Mouse (Mus musculus): ENCODE data around the gene Trim24.

The Trim24 gene

GRCm38 (mm10) chr6:37863961-37864730, 6.5 kb upstream of the Trim24 start:
- no peak for DNase-seq (ENCODE audit: low spot score)

DNA sequence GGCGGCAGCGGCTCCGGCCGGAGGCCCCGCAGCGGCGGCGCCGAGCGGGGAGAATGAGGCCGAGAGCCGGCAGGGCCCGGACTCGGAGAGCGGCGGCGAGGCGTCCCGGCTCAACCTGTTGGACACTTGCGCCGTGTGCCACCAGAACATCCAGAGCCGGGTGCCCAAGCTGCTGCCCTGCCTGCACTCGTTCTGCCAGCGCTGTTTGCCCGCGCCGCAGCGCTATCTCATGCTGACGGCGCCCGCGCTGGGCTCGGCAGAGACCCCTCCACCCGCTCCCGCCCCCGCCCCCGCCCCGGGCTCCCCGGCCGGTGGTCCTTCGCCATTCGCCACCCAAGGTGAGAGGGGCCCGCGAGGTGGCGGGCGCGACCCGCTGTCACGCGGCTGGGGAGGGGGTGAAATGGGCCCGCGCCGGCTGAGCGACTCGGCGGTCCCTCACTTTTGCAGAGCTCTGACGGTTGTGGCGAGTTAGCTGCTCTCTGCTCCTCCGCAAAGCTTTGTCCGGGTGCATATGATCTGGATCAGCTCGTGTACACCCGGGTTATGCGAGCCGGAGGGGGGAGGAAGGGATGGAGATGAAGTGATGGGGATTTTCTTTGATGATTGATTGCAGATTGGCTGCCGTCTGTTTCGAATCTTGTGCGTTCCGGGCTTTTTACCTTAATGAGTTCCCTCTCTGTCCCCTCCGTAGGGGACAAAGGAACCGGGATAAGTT, 683 bp downstream of the Trim24 start:
- DNase-seq (ENCODE audit: low spot score) = peak; percentile 43

- no peak for DNase-seq (ENCODE audit: low spot score)
Observed at GRCm38 (mm10) chr6:37872861-37873260, 2.2 kb downstream of the Trim24 start.

DNA sequence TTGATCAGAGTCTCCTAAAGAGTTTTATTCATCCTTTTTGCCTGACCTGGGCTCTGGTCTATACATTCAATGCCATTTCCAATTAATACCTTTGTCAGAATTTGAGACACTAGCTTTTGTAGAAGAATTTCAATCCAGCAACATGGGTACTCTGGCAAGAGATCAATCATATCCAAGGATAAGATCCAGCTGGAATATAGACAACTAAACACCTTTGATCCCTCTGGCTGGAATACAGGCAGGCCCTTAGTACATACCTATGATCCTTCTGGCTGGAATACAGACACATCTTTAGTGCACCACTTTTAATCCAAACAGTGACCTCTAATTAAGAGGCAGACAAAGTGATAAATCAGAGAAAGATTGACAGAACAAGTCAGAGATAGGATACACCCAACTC, 3.1 kb downstream of the Trim24 start:
- no peak for DNase-seq (ENCODE audit: low spot score)

GRCm38 (mm10) chr6:37878206-37878605, 7.6 kb downstream of the Trim24 start:
- DNase-seq (ENCODE audit: low spot score) = no peak

GRCm38 (mm10) chr6:37880586-37880985, 10.0 kb downstream of the Trim24 start:
- DNase-seq (ENCODE audit: low spot score) = no peak

GRCm38 (mm10) chr6:37893586-37893985, 23.0 kb downstream of the Trim24 start:
- DNase-seq (ENCODE audit: low spot score) = no peak

GRCm38 (mm10) chr6:37895646-37896435, 25.2 kb downstream of the Trim24 start:
- peak; percentile 39 for DNase-seq (ENCODE audit: low spot score)

- DNase-seq (ENCODE audit: low spot score) = no peak
Observed at GRCm38 (mm10) chr6:37900221-37900620, 29.6 kb downstream of the Trim24 start.

DNA sequence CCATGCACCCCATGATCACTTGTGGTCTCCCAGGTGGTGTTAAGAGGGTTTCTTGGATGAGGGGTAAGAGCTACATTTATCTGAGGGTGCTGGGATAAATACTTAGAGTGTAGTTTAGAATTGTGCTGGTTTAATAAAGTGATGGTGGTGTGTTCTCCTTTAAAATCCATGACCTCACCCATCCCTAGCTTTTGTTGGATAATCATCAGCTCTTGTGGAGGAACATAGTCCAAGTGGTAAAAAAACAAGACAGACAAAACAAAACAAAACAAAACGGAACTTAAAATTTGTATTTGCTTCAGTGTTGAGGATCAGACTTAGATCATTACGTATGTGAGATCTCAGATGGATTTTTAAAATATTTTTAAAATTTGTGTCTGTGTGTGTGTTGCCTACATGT, 31.2 kb downstream of the Trim24 start:
- no peak for DNase-seq (ENCODE audit: low spot score)

DNA sequence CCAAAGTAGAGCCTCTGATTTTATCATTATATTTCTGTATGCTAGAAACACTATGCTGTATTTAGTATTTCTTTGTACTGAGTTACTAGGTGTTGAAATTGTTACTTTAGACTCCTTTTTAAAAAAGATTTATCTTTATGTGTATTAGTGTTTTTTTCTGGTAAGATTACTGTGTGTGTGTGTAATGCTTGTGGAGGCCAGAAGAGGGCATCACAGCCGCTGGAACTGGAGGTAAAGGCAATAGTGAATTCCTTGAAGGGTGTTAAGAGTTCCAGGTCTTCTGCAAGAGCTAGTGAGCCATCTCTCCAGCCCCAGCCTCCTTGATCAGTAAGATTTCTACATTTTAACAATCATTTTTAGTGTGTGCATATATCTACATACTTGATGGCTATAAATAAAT, 33.2 kb downstream of the Trim24 start:
- no peak for DNase-seq (ENCODE audit: low spot score)

DNA sequence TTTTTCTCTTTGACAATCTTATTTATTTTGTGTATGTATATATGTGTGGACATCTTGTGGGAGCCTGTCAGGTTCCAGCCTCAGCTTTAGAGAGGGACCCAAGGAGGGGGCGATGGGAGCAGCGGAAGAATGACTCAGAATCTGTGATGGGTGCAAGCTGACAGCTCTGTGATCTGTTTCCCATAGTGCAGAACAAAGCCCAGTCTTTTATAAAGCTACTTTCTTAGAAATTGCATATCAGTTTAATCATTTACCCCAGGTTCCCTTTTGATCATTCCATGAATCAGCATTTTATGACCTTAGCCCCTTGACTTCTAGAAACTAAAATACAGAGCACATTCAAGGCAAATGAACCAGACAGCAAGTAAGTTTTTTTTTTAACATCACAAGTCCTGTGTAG, 42.9 kb downstream of the Trim24 start:
- DNase-seq (ENCODE audit: low spot score) = no peak

DNA sequence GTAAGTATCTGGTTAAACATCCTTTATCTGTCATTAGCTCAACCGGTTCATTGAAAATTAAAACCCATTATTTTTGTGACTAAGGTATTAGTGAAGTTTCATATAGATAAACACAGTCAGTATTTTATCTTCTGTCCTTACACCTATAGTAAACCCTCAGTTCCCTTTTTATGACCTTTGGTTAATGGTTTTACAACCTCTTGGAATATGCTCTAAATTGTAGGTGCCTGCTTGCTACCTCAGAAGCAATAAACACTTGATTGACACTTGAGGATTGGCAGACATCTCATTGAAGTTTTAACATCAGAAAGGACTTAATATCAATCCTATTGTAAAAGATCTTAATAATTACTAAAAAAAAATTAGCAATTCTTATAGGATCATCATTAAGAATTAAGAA, 54.5 kb downstream of the Trim24 start:
- no peak for DNase-seq (ENCODE audit: low spot score)

- DNase-seq (ENCODE audit: low spot score) = no peak
Observed at GRCm38 (mm10) chr6:37926751-37927150, 56.1 kb downstream of the Trim24 start.

GRCm38 (mm10) chr6:37936498-37936897, 65.9 kb downstream of the Trim24 start:
- no peak for DNase-seq (ENCODE audit: low spot score)

GRCm38 (mm10) chr6:37951306-37951705, 80.7 kb downstream of the Trim24 start:
- DNase-seq (ENCODE audit: low spot score) = no peak

DNA sequence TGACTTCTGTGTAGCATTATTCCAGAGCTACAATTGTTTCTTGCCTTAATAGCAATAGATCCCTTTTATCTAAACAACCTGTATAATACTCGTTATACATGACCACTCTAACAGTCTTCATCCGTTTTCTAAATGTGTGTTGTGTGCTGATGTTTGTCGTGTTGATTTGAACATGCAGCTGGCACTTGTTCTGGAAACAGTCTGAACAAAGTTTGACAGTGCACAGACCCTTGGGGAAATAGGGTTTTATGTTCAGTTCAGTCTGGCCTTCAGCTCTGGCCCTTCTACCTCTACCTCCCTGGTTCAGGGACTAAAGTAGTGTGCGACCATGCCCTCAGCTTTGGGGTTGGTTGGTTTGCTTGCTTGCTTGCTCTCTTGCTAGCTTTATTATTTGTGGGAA, 96.8 kb downstream of the Trim24 start:
- no peak for DNase-seq (ENCODE audit: low spot score)

DNA sequence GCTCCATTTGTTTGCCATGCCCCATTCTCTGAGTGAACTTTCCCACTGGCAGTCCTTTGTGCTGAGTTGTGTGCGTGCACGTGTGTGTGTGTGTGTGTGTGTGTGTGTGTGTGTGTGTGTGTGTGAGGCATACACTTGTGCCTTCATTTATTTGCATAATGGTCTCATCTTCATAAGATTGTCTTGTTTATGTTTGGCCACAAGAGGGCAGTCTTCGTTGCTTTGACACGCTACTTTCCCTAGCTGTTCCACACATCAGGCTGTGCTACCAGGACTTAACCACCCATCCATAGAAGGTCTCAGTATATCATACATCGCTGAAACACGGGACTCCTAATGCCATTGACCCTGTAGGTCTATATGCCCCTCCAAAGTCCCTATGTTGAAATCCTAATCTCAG, 136.8 kb downstream of the Trim24 start:
- DNase-seq (ENCODE audit: low spot score) = peak; percentile 21

DNA sequence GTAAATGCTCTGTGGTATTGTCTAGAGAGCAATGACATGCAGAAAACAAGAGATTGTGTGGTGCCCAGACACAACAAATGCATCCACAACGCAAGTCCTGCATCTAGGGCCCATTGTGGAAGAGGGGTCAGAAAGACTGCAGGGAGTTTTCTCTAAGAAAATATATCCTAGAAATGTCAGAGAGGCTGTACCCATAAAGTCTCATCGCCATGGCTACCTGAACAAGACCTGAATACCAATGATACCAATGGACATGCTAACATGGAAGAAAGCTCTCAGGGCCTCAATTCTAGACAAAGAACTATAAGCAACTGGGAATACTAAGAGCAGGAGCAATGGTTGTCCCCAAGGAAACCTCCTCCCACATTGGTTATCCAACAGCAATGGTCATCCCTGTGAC, 142.2 kb downstream of the Trim24 start:
- no peak for DNase-seq (ENCODE audit: low spot score)

Data from left cerebral cortex, adult 11 months (tissue).